Mouse (Mus musculus) E14TG2a.4 (cell line): ENCODE data around the gene Cacna1g.

Experiments
- CTCF ChIP-seq: conservative IDR thresholded peaks from 2 replicates; pipeline ENCODE4 v1.5.1; 2014; ENCODE audit warnings: low read length
- NANOG ChIP-seq: IDR thresholded peaks from 2 replicates; pipeline ENCODE4 v1.6.1; 2014; ENCODE audit warnings: borderline replicate concordance, low read length, mixed read lengths
- POU5F1 ChIP-seq: IDR thresholded peaks from 2 replicates; pipeline ENCODE4 v1.6.1; 2014; ENCODE audit warnings: low read length, borderline replicate concordance

DNA sequence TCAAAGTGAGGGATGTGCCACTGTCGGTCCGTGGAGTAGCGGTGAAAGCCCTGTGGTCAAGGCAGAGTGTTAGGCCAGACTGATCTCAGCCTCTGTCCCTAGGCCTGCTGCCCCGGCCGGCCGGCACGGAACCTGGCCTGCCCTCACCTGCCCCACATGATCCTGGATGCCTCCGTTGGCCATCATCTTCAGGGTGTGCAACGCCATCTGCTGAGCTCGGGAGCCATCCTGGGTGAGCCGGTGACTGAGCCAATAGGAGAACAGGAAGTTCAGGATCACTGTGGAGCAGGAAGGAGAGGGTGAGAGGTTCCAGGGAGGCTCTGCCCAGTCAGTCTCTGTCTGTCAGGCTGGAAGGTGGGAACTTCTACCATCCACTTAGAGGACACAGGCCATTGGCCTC is 9.4 kb upstream of the Cacna1g start:
- no peak for TF ChIP-seq CTCF
- TF ChIP-seq POU5F1, result no peak
- no peak for TF ChIP-seq NANOG
